Mouse (Mus musculus) kidney, adult 2 months (tissue): ENCODE measurements around the gene Akap7. TPM values are rescaled to one million over a fixed set of nuclear protein-coding genes. Genes with fewer than 3 reads are reported as not detected.
A peak's percentile ranks its signal among the peaks of the same experiment; 100 is the strongest.

Experiments used
- DNase-seq: peaks from one replicate; pipeline ENCODE4 v3.0.0; 2021
- H3K27ac ChIP-seq: fragments of 200-500 bp; 2 replicates; pipeline ENCODE4 v1.5.1; 2012; ENCODE audit warnings: low read depth, low read length, control low read depth, inconsistent platforms; ENCODE audit not compliant: insufficient read depth
- H3K27me3 ChIP-seq: fragments of 200-500 bp; replicated peaks from 2 replicates; pipeline ENCODE4 v1.6.1; 2012; ENCODE audit warnings: mild to moderate bottlenecking, moderate library complexity, low read length, inconsistent platforms; ENCODE audit not compliant: control insufficient read depth, insufficient read depth
- H3K36me3 ChIP-seq: fragments of 200-500 bp; 2 replicates; pipeline ENCODE4 v1.6.1; 2012; ENCODE audit warnings: mild to moderate bottlenecking, moderate library complexity, low read length, inconsistent platforms; ENCODE audit not compliant: control insufficient read depth, insufficient read depth
- H3K4me1 ChIP-seq: fragments of 200-500 bp; 2 replicates; pipeline ENCODE4 v1.6.1; 2011; ENCODE audit warnings: low read length; ENCODE audit not compliant: control insufficient read depth, insufficient read depth
- H3K4me3 ChIP-seq: fragments of 200-500 bp; 2 replicates; pipeline ENCODE4 v1.5.1; 2011; ENCODE audit warnings: mild to moderate bottlenecking, low read depth, low read length, control low read depth; ENCODE audit not compliant: insufficient read depth
- CTCF ChIP-seq: fragments of 200-500 bp; conservative IDR thresholded peaks from 2 replicates; pipeline ENCODE4 v1.5.1; 2011; ENCODE audit warnings: low read depth, mild to moderate bottlenecking, control low read depth, low read length, moderate library complexity, mixed read lengths; ENCODE audit not compliant: insufficient read depth, insufficient read length
- POLR2A ChIP-seq: fragments of 200-500 bp; IDR thresholded peaks from one replicate; pipeline ENCODE4 v1.6.1; 2011; ENCODE audit warnings: low read depth, low read length, control low read depth
- WGBS: fragments of 180-500 bp; shearing (Covaris S2); methylation state at CpG from one replicate; pipeline ENCODE4 v1.1.7; 2018; 5-methylcytosine and 5-hydroxymethylcytosine counted together
- polyA plus RNA-seq: library from polyadenylated mRNA; depleted of rRNA; stranded (reverse); fragments of >200 nt; gene quantifications from 2 replicates; pipeline ENCODE4 v1.2.3, GENCODE M21; 2012

Gene Akap7
- polyA plus RNA-seq, 1 experiment = 9.8 TPM

DNA sequence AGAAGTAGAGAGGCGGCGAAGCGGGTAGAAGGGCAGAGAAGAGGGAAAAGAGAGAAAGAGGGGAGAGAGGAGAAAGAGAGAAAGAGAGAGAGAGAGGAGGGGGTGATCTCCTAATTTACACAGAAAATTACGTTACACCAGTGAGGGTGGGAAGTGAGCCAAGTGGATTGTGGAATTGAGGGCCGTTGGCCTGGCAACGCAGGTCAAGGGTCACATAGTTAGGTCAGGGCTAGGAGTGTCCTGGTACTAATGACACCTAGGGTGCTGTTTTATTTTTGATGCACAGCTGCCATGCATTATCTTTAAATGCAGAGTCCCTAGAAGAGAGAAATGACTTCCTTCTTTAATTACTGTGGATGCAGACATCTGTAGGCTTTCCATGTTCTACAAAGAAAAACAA, 153.4 kb downstream of the Akap7 start:
- H3K4me1 ChIP-seq = no peaks in the 10 kb centered on the region
- TF ChIP-seq POLR2A = no peak
- no peak for TF ChIP-seq CTCF
- H3K27me3 ChIP-seq = no peaks in the 10 kb centered on the region
- H3K4me3 ChIP-seq = no peak overlapping the region
- H3K36me3 ChIP-seq = no peaks in the 10 kb centered on the region
- 72% methylated on average over 6 of the region's 6 CpGs for WGBS
- H3K27ac ChIP-seq = no peak overlapping the region
- no peak for DNase-seq

GRCm38 (mm10) chr10:25151172-25151800, 156.4 kb downstream of the Akap7 start:
- no peak for DNase-seq
- H3K27ac ChIP-seq = no peak overlapping the region
- no peaks in the 10 kb centered on the region for H3K4me1 ChIP-seq
- no peaks in the 10 kb centered on the region for H3K36me3 ChIP-seq
- 89% methylated on average over 7 of the region's 7 CpGs for WGBS
- no peak overlapping the region for H3K4me3 ChIP-seq
- no peaks in the 10 kb centered on the region for H3K27me3 ChIP-seq
- TF ChIP-seq CTCF = no peak
- TF ChIP-seq POLR2A = no peak

DNA sequence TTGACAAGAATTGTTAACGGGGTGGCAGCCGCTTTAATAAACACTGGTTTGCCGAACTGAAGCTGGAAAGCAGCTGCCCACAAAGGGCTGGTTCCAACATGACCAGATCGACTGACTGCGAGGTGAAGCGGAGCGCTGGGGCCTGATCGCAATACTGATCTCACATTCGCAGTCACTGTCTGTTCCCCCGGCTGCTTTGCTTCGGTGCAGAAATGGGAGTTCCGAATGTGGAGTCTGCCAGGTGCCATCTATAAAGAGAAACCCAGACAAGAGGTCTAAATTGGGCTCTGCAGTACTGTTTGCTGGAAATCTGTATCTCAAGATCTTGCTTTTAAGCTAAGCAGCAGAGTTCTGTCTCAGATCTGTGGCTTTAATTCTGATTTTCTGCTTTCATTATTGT, 161.8 kb downstream of the Akap7 start:
- no peaks in the 10 kb centered on the region for H3K36me3 ChIP-seq
- no peak overlapping the region for H3K4me3 ChIP-seq
- no peaks in the 10 kb centered on the region for H3K4me1 ChIP-seq
- WGBS = 75% methylated on average over 12 of the region's 12 CpGs
- TF ChIP-seq CTCF (no peak), POLR2A (no peak)
- no peak for DNase-seq
- H3K27ac ChIP-seq = no peak overlapping the region
- H3K27me3 ChIP-seq = no peaks in the 10 kb centered on the region

GRCm38 (mm10) chr10:25144787-25145761, 162.6 kb downstream of the Akap7 start:
- no peaks in the 10 kb centered on the region for H3K36me3 ChIP-seq
- WGBS = 79% methylated on average over 18 of the region's 18 CpGs
- TF ChIP-seq POLR2A = no peak
- no peak for TF ChIP-seq CTCF

DNA sequence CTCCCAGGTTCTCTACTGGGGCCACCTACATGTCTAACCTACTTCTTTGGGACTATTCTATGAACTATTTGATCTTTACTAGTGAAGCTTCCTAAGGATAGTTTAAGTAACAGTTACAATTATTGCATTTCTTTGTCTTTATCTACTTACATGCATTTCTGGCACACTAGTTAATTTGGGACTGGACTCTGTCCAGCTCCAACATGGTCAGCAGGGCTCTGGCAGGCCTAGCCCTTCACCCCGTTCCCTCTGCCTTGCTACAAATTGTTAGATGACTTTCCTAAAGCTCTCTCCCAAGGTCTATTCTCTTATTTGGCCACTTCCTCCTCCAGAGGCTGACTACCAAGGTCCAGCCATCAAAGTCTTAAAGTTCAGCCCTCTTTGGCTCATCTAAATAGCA, 165.9 kb downstream of the Akap7 start:
- Histone ChIP-seq H3K27ac (no peak overlapping the region), H3K36me3 (no peaks in the 10 kb centered on the region), H3K27me3 (no peaks in the 10 kb centered on the region), H3K4me3 (no peak overlapping the region), H3K4me1 (no peaks in the 10 kb centered on the region)
- TF ChIP-seq POLR2A = no peak
- no peak for TF ChIP-seq CTCF
- 69% methylated on average over 1 of the region's 1 CpGs for WGBS
- no peak for DNase-seq

More at GRCm38 (mm10) chr10:25144787-25145761, 162.6 kb downstream of the Akap7 start:
- no peak for DNase-seq
- H3K27ac ChIP-seq = no peak overlapping the region
- H3K4me1 ChIP-seq = no peaks in the 10 kb centered on the region
- H3K27me3 ChIP-seq = no peaks in the 10 kb centered on the region
- no peak overlapping the region for H3K4me3 ChIP-seq

GRCm38 (mm10) chr10:25140155-25140755, 167.4 kb downstream of the Akap7 start:
- Histone ChIP-seq H3K4me3 (no peak overlapping the region), H3K4me1 (no peaks in the 10 kb centered on the region), H3K27ac (no peak overlapping the region), H3K36me3 (no peaks in the 10 kb centered on the region), H3K27me3 (no peaks in the 10 kb centered on the region)
- TF ChIP-seq POLR2A (no peak), CTCF (no peak)
- peak; percentile 22 for DNase-seq
- WGBS = 28% methylated on average over 13 of the region's 14 CpGs

- DNase-seq = no peak
Observed at GRCm38 (mm10) chr10:25133581-25133980, 174.1 kb downstream of the Akap7 start.

More at GRCm38 (mm10) chr10:25133581-25133980, 174.1 kb downstream of the Akap7 start:
- WGBS = 84% methylated on average over 1 of the region's 1 CpGs
- Histone ChIP-seq H3K27me3 (no peaks in the 10 kb centered on the region), H3K36me3 (no peaks in the 10 kb centered on the region), H3K4me3 (no peak overlapping the region), H3K27ac (no peak overlapping the region), H3K4me1 (no peaks in the 10 kb centered on the region)
- TF ChIP-seq POLR2A (no peak), CTCF (no peak)
